Mouse (Mus musculus) liver, adult 2 months (tissue): ENCODE measurements at regions not wholly inside any gene's neighbourhood (a gene's known extent, or its start where the extent isn't known, plus 50 kb on each side); places are given as distances from the start of the nearest gene placed in this dataset.

Experiments used
- CTCF ChIP-seq: fragments of 200-500 bp; IDR thresholded peaks from 2 replicates; pipeline ENCODE4 v1.5.1; 2011; ENCODE audit warnings: low read depth, low read length, control low read depth
- POLR2A ChIP-seq: fragments of 200-500 bp; IDR thresholded peaks from 2 replicates; pipeline ENCODE4 v1.6.1; 2011; ENCODE audit warnings: low read length, control low read depth; ENCODE audit not compliant: insufficient read depth; ENCODE audit errors: extremely low read depth

DNA sequence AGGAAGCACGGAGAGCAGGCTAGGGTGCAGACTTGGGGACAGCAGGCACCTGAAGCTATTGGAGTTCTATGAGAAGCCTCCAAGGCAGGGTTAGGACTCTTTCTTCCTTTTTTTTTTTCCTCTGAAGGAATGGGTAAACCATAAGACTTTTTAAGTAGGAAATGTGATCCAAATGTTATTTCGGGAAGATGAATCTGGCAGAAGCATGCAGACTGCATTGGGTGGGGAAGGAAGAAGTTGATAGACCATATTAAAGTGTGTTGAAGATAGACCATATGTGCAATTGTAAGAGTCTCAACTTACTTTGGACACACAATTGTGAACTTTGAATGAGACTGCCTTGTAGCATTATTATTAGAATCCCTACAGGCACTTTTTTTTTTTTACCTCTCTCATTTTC lies 304.5 kb downstream of the Ndfip2 start:
- TF ChIP-seq CTCF (no peak), POLR2A (no peak)
